18 mouse cellular contexts compared by ENCODE assay signal in the genomic region with DNA sequence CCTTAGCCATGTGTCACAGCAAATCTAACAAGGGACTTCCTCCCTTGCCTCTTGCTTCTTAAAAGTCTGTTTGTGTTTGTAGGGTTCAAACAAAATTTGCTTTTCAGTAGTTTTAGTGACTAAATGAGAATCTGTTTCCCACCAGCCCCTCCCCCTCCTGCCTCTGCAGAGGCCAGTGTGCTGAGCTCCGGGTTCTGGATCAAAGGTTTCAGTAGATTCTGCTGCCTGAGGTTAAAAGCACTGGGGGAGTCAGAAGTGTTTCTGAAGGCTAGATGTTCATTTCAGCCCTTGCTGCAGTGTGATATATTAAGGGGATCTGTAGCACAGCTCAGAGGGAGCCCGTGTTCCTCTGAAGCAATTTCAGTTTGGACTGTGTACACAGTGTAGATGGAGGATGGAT.
DNase-seq lines count a peak whose midpoint lies in the region; ATAC-seq and TF ChIP-seq lines count a peak whose summit lies in the region.
"Had no signal": no experiment of that assay in that cellular context is flagged by ENCODE, and none has a peak within 500 bp of the region (broad histone marks: within the 10 kb centered on the region; RNA-seq: fewer than 3 reads in every experiment).

No protein-coding gene starts in this region.

- 26% methylated on average over 2 of the region's 2 CpGs for WGBS in kidney, adult 2 months
- WGBS in neural tube, embryonic 12.5 days: 23% methylated on average over 2 of the region's 2 CpGs
- 17% methylated on average over 2 of the region's 2 CpGs for WGBS in neural tube, embryonic 15.5 days
- 23% methylated on average over 2 of the region's 2 CpGs for WGBS in hindbrain, embryonic 14.5 days

- H3K9ac ChIP-seq in neural tube, embryonic 12.5 days: no peak overlapping the region
- H3K9ac ChIP-seq in neural tube, embryonic 15.5 days (replicated peaks): no peak overlapping the region
- peak overlapping the region; percentile 21; the same call in 1 of the 2 replicates for H3K9ac ChIP-seq in hindbrain, embryonic 14.5 days
- H3K9ac ChIP-seq: intestine, embryonic 15.5 days had no signal

- TF ChIP-seq CTCF in kidney, adult 2 months (conservative IDR thresholded peaks at IDR 0.05; ENCODE audit: insufficient read depth, insufficient read length, low read depth, low read length): no peak

- no peaks in the 10 kb centered on the region for H3K36me3 ChIP-seq in kidney, adult 2 months (ENCODE audit: control insufficient read depth, insufficient read depth, low read length)
- H3K36me3 ChIP-seq in neural tube, embryonic 12.5 days: no peaks in the 10 kb centered on the region
- no peaks in the 10 kb centered on the region for H3K36me3 ChIP-seq in neural tube, embryonic 15.5 days
- no peaks in the 10 kb centered on the region for H3K36me3 ChIP-seq in hindbrain, embryonic 14.5 days (replicated peaks; ENCODE audit: control insufficient read depth, insufficient read depth)
- H3K36me3 ChIP-seq: heart, embryonic 10.5 days; intestine, embryonic 15.5 days had no signal

- no peaks in the 10 kb centered on the region for H3K9me3 ChIP-seq in neural tube, embryonic 12.5 days
- no peaks in the 10 kb centered on the region for H3K9me3 ChIP-seq in neural tube, embryonic 15.5 days (replicated peaks)
- no peaks in the 10 kb centered on the region for H3K9me3 ChIP-seq in hindbrain, embryonic 14.5 days (ENCODE audit: control insufficient read depth, low read length)
- H3K9me3 ChIP-seq: G1E; heart, embryonic 10.5 days; intestine, embryonic 15.5 days; megakaryocyte, embryonic 14.5 days had no signal

- peaks cover 20% of the 10 kb centered on the region; the same call in 1 of the 2 replicates for H3K4me1 ChIP-seq in kidney, adult 2 months (ENCODE audit: control insufficient read depth, insufficient read depth, low read length)
- peaks cover 82% of the 10 kb centered on the region for H3K4me1 ChIP-seq in neural tube, embryonic 12.5 days
- peaks cover 63% of the 10 kb centered on the region for H3K4me1 ChIP-seq in neural tube, embryonic 15.5 days
- H3K4me1 ChIP-seq in hindbrain, embryonic 14.5 days (replicated peaks; ENCODE audit: control insufficient read depth, insufficient read depth, low read length): peaks cover 65% of the 10 kb centered on the region

- no peak for TF ChIP-seq POLR2A in kidney, adult 2 months (IDR thresholded peaks at IDR 0.05; ENCODE audit: low read depth, low read length)

- H3K4me2 ChIP-seq in neural tube, embryonic 12.5 days (replicated peaks): 0 out of 2 replicates have a peak overlapping the region, but pooled peaks have one; percentile 9
- H3K4me2 ChIP-seq in neural tube, embryonic 15.5 days: no peak overlapping the region
- no peak overlapping the region for H3K4me2 ChIP-seq in hindbrain, embryonic 14.5 days (replicated peaks)
- H3K4me2 ChIP-seq: intestine, embryonic 15.5 days had no signal

- H3K27me3 ChIP-seq in kidney, adult 2 months (replicated peaks; ENCODE audit: control insufficient read depth, insufficient read depth, low read length): no peaks in the 10 kb centered on the region
- no peaks in the 10 kb centered on the region for H3K27me3 ChIP-seq in neural tube, embryonic 12.5 days (replicated peaks)
- H3K27me3 ChIP-seq in neural tube, embryonic 15.5 days (replicated peaks): no peaks in the 10 kb centered on the region
- no peaks in the 10 kb centered on the region for H3K27me3 ChIP-seq in hindbrain, embryonic 14.5 days (ENCODE audit: control insufficient read depth, insufficient read depth, low read length)
- H3K27me3 ChIP-seq: intestine, embryonic 15.5 days; megakaryocyte, embryonic 14.5 days had no signal

- H3K27ac ChIP-seq in kidney, adult 2 months (ENCODE audit: insufficient read depth, low read depth, low read length): no peak overlapping the region
- no peak overlapping the region for H3K27ac ChIP-seq in neural tube, embryonic 12.5 days
- no peak overlapping the region for H3K27ac ChIP-seq in neural tube, embryonic 15.5 days (replicated peaks)
- H3K27ac ChIP-seq in hindbrain, embryonic 14.5 days: no peak overlapping the region
- H3K27ac ChIP-seq: heart, embryonic 10.5 days; intestine, embryonic 15.5 days had no signal

- peak; percentile 60 for DNase-seq in kidney, adult 2 months
- DNase-seq in kidney, adult 11 months: no peak
- no peak for DNase-seq in hindbrain, embryonic 14.5 days (ENCODE audit: low spot score)
- peak; percentile 51 to 73 for DNase-seq in kidney, postnatal 36 days
- no peak for DNase-seq in c-Kit-positive CD71-positive TER-119-positive erythroid progenitor cells, embryonic 14.5 days (ENCODE audit: low spot score)
- no peak for DNase-seq in adrenal gland, postnatal 4 days (ENCODE audit: low spot score in 2 of 2)
- DNase-seq: adrenal gland, adult 2 months; cerebellum, adult 8-10 months; gastrocnemius, postnatal 25 days; right cerebral cortex, postnatal 4 days had no signal

- no peak overlapping the region for H3K4me3 ChIP-seq in kidney, adult 2 months (ENCODE audit: insufficient read depth, low read depth, low read length)
- no peak overlapping the region for H3K4me3 ChIP-seq in neural tube, embryonic 12.5 days
- H3K4me3 ChIP-seq in neural tube, embryonic 15.5 days (replicated peaks): no peak overlapping the region
- H3K4me3 ChIP-seq in hindbrain, embryonic 14.5 days (replicated peaks; ENCODE audit: low read length): no peak overlapping the region
- H3K4me3 ChIP-seq: erythroblast, embryonic 14.5 days; heart, embryonic 10.5 days; intestine, embryonic 15.5 days; megakaryocyte, embryonic 14.5 days had no signal

- no peak for ATAC-seq in neural tube, embryonic 12.5 days (ENCODE audit: low FRiP score, low read depth)
- no peak for ATAC-seq in neural tube, embryonic 15.5 days (ENCODE audit: low FRiP score)
- no peak for ATAC-seq in hindbrain, embryonic 14.5 days (ENCODE audit: low FRiP score)
- ATAC-seq: intestine, embryonic 15.5 days; lung, postnatal 0 days had no signal

Comparison
In these comparisons a context has a peak if more than half of its experiments do, and no peak if none do; other contexts are left out.
1. DNase-seq: peak in kidney, adult 2 months (single experiment) and kidney, postnatal 36 days (2 of 2); none in kidney, adult 11 months (single experiment), hindbrain, embryonic 14.5 days (single experiment), c-Kit-positive CD71-positive TER-119-positive erythroid progenitor cells, embryonic 14.5 days (single experiment) and adrenal gland, postnatal 4 days (0 of 2).